Mouse (Mus musculus) cerebellum, adult 2 months (tissue): ENCODE measurements around the gene Igsf21. TPM values are rescaled to one million over a fixed set of nuclear protein-coding genes. Genes with fewer than 3 reads are reported as not detected.

Source experiments
- DNase-seq, 2 experiments: peaks; one replicate each; pipeline ENCODE4 v3.0.0; 2021
- H3K27ac ChIP-seq: fragments of 200-500 bp; 2 replicates; pipeline ENCODE4 v1.5.1; 2012; ENCODE audit warnings: low read length, control low read depth, inconsistent platforms; ENCODE audit not compliant: insufficient read depth
- H3K27me3 ChIP-seq: fragments of 200-500 bp; 2 replicates; pipeline ENCODE4 v1.6.1; 2012; ENCODE audit warnings: inconsistent platforms, mild to moderate bottlenecking, low read length, moderate library complexity; ENCODE audit not compliant: control insufficient read depth, insufficient read depth
- H3K4me1 ChIP-seq: fragments of 200-500 bp; 2 replicates; pipeline ENCODE4 v1.6.1; 2011; ENCODE audit warnings: low read length; ENCODE audit not compliant: control insufficient read depth, insufficient read depth
- H3K4me3 ChIP-seq: fragments of 200-500 bp; replicated peaks from 2 replicates; pipeline ENCODE3; 2011; ENCODE audit warnings: mild to moderate bottlenecking, low read depth, low read length, control low read depth; ENCODE audit not compliant: insufficient read depth
- CTCF ChIP-seq: fragments of 200-500 bp; IDR thresholded peaks from 2 replicates; pipeline ENCODE4 v1.5.1; 2011; ENCODE audit warnings: low read depth, mild to moderate bottlenecking, control low read depth, low read length, moderate library complexity, borderline replicate concordance; ENCODE audit not compliant: insufficient read depth
- POLR2A ChIP-seq: fragments of 200-500 bp; IDR thresholded peaks from 2 replicates; pipeline ENCODE4 v1.6.1; 2011; ENCODE audit warnings: low read length, control low read depth, borderline replicate concordance; ENCODE audit not compliant: insufficient read depth
- WGBS: fragments of 180-500 bp; shearing (Covaris S2); methylation state at CpG from one replicate; pipeline ENCODE4 v1.1.7; 2018; 5-methylcytosine and 5-hydroxymethylcytosine counted together
- polyA plus RNA-seq: library from polyadenylated mRNA; depleted of rRNA; stranded (reverse); fragments of >200 nt; gene quantifications from 2 replicates; pipeline ENCODE4 v1.2.3, GENCODE M21; 2012

The Igsf21 gene
- polyA plus RNA-seq, 1 experiment = 55.2 TPM

- DNase-seq = no peak
- no peak overlapping the region for H3K27ac ChIP-seq
- H3K4me1 ChIP-seq = peaks cover 60% of the 10 kb centered on the region
- no peak overlapping the region for H3K4me3 ChIP-seq
- TF ChIP-seq CTCF = no peak
- TF ChIP-seq POLR2A = no peak
- WGBS = 65% methylated on average over 5 of the region's 5 CpGs
- H3K27me3 ChIP-seq = no peaks in the 10 kb centered on the region
Observed at GRCm38 (mm10) chr4:140218384-140218783, 28.2 kb downstream of the Igsf21 start.

GRCm38 (mm10) chr4:140217934-140218333, 28.6 kb downstream of the Igsf21 start:
- H3K27ac ChIP-seq = no peak overlapping the region
- DNase-seq = no peak
- peaks cover 57% of the 10 kb centered on the region for H3K4me1 ChIP-seq
- H3K27me3 ChIP-seq = no peaks in the 10 kb centered on the region
- TF ChIP-seq CTCF = no peak
- no peak for TF ChIP-seq POLR2A
- WGBS = 47% methylated on average over 8 of the region's 8 CpGs
- H3K4me3 ChIP-seq = no peak overlapping the region

- 39% methylated on average over 8 of the region's 8 CpGs for WGBS
- no peak for DNase-seq
- H3K27ac ChIP-seq = no peak overlapping the region
- TF ChIP-seq CTCF = no peak
- no peak for TF ChIP-seq POLR2A
- H3K4me1 ChIP-seq = peaks cover 43% of the 10 kb centered on the region
- H3K4me3 ChIP-seq = no peak overlapping the region
- no peaks in the 10 kb centered on the region for H3K27me3 ChIP-seq
Observed at GRCm38 (mm10) chr4:140216096-140216495, 30.5 kb downstream of the Igsf21 start.

- 75% methylated on average over 9 of the region's 9 CpGs for WGBS
- H3K4me3 ChIP-seq = no peak overlapping the region
- no peak for TF ChIP-seq CTCF
- TF ChIP-seq POLR2A = no peak
- no peak for DNase-seq
- peaks cover 41% of the 10 kb centered on the region for H3K4me1 ChIP-seq
- H3K27ac ChIP-seq = no peak overlapping the region
- no peaks in the 10 kb centered on the region for H3K27me3 ChIP-seq
Observed at GRCm38 (mm10) chr4:140215205-140215604, 31.4 kb downstream of the Igsf21 start.

GRCm38 (mm10) chr4:140214406-140214805, 32.2 kb downstream of the Igsf21 start:
- Histone ChIP-seq H3K4me3 (no peak overlapping the region), H3K27ac (no peak overlapping the region), H3K27me3 (no peaks in the 10 kb centered on the region), H3K4me1 (peaks cover 39% of the 10 kb centered on the region)
- no peak for DNase-seq
- WGBS = 82% methylated on average over 14 of the region's 14 CpGs
- TF ChIP-seq POLR2A (no peak), CTCF (no peak)

- Histone ChIP-seq H3K4me1 (peaks cover 27% of the 10 kb centered on the region), H3K27ac (no peak overlapping the region), H3K27me3 (no peaks in the 10 kb centered on the region), H3K4me3 (no peak overlapping the region)
- no peak for DNase-seq
- WGBS = 37% methylated on average over 11 of the region's 11 CpGs
- TF ChIP-seq POLR2A = no peak
- no peak for TF ChIP-seq CTCF
Observed at GRCm38 (mm10) chr4:140210129-140210890, 36.3 kb downstream of the Igsf21 start.

- no peak overlapping the region for H3K27ac ChIP-seq
- WGBS = 4% methylated on average over 12 of the region's 12 CpGs
- TF ChIP-seq CTCF (no peak), POLR2A (no peak)
Observed at GRCm38 (mm10) chr4:140205811-140206231, 40.8 kb downstream of the Igsf21 start.

GRCm38 (mm10) chr4:140204775-140205174, 41.8 kb downstream of the Igsf21 start:
- DNase-seq = no peak
- Histone ChIP-seq H3K27me3 (no peaks in the 10 kb centered on the region), H3K27ac (no peak overlapping the region), H3K4me3 (no peak overlapping the region), H3K4me1 (peaks cover 46% of the 10 kb centered on the region)
- TF ChIP-seq CTCF = no peak
- no peak for TF ChIP-seq POLR2A
- WGBS = 36% methylated on average over 10 of the region's 10 CpGs

More at GRCm38 (mm10) chr4:140205811-140206231, 40.8 kb downstream of the Igsf21 start:
- H3K4me1 ChIP-seq = peaks cover 47% of the 10 kb centered on the region
- H3K27me3 ChIP-seq = no peaks in the 10 kb centered on the region
- H3K4me3 ChIP-seq = no peak overlapping the region
- peak; percentile 90 to 91 for DNase-seq
